Mouse (Mus musculus) gastrocnemius, postnatal 10 days (tissue): ENCODE data around the gene Rpl28. TPM values are rescaled to one million over a fixed set of nuclear protein-coding genes. Genes with fewer than 3 reads are reported as not detected.
"Not testable (repeated sequence)": the region's sequence is repeated elsewhere in the genome, so short reads cannot be mapped to it uniquely, and the experiment has no call there.

Source experiments
- DNase-seq: peaks from one replicate; pipeline ENCODE4 v3.0.0; 2021; ENCODE audit warnings: mixed read lengths
- total RNA-seq, 2 experiments: library from RNA; stranded (reverse); gene quantifications; 2 replicates each; pipeline ENCODE4 v1.2.3; 2021

Rpl28 gene
- total RNA-seq, 2 experiments from 2014 or later = 796 to 873 TPM

DNA sequence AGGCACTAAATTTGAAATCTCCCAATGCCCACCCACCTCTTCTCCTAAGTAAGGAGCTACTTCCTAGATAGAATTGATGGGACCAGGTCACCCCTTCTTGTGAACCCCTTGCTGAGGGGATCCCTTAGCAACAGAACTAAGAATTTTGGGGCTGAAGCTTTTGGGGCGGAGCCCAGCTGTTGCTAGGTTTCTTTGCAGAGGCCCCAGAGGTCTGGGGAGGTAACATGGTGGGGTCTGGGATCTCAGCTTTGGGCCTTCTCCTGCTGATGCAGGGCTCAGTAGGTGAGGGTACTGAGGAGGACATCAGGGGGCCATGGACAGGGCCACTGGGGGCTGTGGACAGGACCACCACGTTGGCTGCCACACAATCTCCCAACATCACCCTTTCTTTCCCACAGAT, 9.9 kb upstream of the Rpl28 start, which contains the start of the genes Il11 and Tmem190:
Gene Il11 (minus strand): TSS at position 101 of the 400 bp plus-strand sequence.
Gene Tmem190 (plus strand): TSS at position 179 of the 400 bp plus-strand sequence.
- DNase-seq = no peak

- no peak for DNase-seq
Measured at GRCm38 (mm10) chr7:4783667-4784268, 8.9 kb upstream of the Rpl28 start.

DNA sequence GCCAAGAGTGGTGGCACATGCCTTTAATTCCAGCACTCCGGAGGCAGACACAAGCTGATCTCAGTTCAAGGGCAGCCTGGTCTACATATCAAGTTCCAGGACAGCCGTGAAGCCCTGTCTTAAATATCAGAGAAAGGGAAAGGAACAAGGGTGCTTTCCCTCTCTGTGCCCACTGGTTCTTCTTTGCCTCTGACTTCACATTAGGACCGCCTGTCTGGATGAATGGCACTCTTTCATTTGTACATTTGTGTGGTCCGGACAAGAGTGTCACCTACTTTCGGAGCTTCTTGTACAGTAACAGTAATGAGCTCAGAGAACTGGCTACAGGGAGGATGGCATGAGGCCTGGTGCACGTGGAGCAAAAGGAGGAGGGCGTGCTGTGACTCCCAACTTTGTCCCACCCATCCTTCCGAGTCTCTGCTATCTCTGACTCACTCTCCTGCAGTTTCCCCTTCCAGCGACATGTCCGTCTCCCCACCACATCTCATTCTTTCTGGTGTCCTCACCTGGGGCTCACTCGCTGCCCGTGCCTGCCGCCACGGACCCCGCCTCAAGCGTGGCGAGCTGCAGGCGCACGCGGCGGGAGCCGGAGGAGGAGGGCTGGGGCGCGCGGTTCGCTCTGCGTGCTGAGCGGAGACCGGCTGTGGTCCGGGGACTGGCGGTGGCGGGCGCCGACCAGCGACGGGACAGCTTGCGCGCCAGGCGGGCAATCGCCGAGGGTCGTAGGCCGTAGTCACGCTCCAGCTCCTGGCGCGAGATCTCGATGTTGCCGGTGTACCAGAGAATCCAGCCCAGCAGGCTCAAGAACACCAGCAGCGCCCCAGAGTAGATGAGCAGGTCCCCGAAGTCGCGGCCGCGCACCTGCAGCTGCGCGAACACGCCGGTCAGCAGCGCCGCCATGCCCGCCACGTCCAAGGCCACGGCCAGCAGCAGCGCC, 3.9 kb upstream of the Rpl28 start:
- peak; percentile 66 for DNase-seq

- DNase-seq = no peak
Measured at GRCm38 (mm10) chr7:4789436-4789935, 3.2 kb upstream of the Rpl28 start, which contains the start of gene Tmem238. TSS of gene Tmem238 (minus strand) at chr7:4789656.

DNA sequence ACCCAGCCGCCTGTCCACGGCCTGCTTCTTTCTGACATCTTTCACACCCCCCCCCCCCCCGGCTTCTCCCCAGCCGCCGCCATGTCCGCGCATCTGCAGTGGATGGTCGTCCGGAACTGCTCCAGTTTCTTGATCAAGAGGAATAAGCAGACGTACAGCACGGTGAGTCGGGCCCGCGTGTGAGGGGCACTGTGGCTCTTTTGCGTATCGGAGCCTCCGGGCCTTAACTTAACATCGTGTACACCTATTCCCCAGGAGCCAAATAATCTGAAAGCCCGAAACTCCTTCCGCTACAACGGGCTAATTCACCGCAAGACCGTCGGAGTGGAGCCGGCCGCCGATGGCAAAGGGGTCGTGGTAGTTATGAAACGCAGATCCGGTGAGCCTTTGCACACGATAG, 574 bp downstream of the Rpl28 start:
- not testable (repeated sequence) for DNase-seq

DNA sequence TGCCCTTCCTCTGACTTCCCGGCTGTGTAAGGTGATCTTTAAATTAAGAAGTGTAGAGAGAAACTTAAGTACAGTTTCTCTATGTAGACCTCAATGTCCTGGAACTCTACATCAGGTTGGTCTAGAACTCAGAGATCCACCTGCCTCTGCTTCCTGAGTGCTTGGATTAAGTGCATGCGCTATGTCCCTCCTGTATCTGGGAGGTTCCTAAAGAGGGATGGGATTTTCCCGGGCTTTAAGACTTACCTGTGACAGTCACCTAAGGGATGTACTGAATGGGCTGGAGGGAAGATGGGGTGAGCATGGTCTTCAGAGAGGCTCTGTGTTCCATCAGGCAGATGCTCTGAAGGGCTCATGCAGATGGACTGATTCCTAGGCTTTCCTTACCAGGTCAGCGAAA, 1.0 kb downstream of the Rpl28 start:
- no peak for DNase-seq

DNA sequence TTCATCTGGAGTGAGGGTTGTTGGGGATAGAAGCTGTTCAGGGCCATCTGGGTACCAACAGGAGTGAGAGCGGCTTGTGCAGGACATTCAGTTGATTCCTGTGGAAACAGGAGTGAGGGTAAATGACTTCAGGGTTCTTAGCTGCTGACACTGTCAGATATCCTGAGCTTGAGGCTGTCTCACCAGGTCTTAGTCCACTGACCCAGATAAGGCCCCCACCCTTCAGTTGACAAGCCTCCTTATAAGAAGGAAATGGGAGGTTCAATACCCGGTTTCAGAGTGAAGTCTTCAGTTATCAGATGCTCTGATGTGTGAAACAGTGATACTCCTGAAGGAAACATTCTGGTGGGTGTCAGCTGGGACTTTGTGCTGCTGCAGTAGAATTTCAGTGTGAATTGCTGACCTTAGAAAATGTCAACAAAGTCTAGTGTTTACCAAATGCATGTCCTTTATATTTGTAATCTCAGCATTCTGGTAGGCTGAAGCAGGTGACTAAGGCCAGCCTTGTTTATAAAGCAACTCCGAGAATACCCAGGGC, 2.0 kb downstream of the Rpl28 start:
- DNase-seq = no peak

GRCm38 (mm10) chr7:4795767-4796433, 3.2 kb downstream of the Rpl28 start:
- DNase-seq = no peak

DNA sequence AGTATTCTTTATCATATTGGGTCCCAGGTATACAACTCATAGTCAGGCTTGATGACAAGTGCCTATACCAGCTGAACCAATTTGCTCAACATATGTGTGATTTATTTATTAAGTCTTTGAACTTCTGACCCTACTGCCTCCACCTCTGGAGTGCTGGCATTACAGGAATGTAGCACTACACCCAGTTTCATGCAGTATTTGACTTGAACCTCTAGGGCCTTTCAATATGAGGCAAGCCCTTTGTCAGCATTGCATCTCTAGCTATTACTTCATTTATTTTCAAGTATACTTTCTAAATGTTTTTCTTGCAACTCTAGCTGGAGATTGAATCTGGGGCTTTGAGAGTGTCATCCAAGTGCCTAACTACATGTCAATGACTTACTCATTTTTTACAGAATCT, 9.6 kb downstream of the Rpl28 start:
- no peak for DNase-seq

DNA sequence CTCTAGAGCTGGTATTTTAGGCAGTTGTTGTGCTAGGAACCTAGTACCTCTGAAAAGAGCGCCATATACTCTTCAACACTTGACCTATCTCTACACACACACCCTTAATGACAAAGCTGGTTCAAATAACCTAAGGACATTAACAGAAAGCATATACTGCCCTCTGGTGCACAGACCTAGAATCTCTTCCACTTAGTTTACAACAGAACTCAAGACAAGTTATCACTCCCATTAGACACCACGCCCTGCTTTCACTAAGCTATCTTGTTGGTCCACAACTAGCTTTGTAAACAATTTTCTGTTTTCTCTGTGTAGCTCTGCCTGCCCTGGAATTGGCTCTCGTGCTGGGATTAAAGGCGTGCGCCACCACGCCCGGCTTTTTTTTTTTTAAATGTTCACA, 14.0 kb downstream of the Rpl28 start:
- DNase-seq = no peak

DNA sequence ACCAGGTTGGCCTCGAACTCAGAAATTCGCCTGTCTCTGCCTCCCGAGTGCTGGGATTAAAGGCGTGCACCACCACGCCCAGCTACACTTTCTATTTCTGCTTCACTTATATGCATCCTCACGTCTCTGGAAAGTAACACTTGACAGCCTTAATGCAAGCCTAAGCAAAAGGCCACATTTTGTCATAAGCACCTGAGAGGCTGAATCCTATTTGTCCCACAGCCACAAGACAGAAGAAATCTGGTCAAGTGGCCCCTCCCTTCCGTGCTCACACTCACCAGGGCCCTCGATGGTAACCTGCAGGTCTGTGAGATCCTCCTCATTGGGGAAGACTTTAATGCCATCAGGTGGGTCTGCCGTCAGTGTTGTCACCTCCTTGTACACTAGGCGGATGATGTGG, 18.5 kb downstream of the Rpl28 start:
- not testable (repeated sequence) for DNase-seq

- DNase-seq = no peak
Measured at GRCm38 (mm10) chr7:4811842-4812302, 19.2 kb downstream of the Rpl28 start.

DNA sequence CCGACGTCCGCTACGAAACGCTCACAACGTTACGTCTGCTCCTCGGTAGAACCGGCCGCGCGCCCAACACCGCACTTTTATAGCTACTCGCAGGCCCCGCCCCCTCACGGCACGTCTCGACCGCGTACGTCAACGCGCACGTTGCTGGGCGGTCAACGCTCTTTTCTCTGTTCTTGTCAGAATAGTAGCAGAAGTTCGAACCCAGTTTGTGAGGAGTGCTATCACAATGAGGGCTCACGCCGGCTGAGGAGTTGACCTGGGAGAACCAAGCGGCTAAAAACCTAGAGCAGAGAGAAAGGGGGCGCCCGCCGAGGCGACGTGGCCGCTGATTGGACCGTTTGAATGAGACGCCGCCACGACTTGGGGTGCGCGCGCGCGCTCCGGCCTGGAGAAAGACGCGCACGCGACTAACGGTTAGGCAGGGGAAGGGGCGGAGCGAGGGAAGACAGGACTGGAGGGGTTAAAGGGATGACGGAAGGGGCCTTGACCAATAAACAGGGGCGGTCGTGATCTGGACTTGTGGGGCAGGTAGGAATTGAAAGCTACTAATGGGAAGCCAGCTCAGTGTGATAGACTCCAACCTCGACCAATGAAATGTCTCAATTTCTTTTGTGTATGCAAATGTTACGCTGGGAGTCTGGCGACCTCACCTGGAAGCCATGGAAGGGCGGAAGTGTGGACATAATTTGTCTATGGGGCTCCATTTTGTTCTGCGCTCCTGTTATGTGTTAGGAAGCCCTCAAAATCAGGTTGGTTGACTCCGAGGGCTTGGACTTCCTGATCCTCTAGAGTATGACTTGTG, 19.8 kb downstream of the Rpl28 start, which contains the start of gene Ube2s:
Gene Ube2s (minus strand): TSS at position 288 of the 802 bp plus-strand sequence.
- DNase-seq = peak; percentile 97

- no peak for DNase-seq
Measured at GRCm38 (mm10) chr7:4813105-4813791, 20.6 kb downstream of the Rpl28 start.

DNA sequence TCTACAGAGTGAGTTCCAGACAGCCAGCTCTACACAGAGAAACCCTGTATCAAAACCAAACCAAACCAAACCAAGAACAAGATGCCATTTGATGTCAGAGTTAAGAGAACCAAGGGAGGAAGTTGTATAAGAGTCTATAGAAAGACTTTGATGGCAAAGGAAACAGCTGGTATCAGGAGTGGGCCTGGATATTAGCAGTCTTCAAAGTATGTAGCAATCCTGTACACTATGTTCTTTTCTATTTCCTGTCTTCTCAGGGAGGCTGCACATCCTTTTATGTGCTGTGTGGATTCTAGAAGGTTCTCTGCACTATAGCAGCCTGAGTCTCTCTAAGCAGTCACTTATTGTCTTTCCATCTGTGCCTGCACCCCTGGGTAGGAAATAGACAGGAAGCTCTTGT, 23.9 kb downstream of the Rpl28 start:
- no peak for DNase-seq

GRCm38 (mm10) chr7:4820925-4821324, 28.3 kb downstream of the Rpl28 start:
- not testable (repeated sequence) for DNase-seq

DNA sequence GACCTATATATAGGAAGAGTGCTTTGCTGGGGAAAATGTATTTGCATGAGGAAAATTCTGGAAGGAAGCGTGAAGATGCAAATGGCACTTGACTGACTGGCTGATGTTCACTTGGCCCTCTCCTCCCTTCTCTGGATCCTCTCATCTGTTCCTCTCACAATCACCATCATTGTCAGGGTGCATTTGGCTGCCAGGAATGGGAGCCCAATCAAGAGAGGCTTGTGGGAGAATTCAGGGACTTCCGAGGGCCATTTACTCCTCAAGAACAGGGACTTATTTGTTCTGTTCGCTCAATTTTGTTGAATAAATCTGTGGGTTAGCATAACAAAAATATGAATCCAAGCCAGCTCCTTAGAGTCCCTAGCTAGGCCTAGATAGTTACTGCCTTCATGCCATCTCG, 29.0 kb downstream of the Rpl28 start:
- no peak for DNase-seq

DNA sequence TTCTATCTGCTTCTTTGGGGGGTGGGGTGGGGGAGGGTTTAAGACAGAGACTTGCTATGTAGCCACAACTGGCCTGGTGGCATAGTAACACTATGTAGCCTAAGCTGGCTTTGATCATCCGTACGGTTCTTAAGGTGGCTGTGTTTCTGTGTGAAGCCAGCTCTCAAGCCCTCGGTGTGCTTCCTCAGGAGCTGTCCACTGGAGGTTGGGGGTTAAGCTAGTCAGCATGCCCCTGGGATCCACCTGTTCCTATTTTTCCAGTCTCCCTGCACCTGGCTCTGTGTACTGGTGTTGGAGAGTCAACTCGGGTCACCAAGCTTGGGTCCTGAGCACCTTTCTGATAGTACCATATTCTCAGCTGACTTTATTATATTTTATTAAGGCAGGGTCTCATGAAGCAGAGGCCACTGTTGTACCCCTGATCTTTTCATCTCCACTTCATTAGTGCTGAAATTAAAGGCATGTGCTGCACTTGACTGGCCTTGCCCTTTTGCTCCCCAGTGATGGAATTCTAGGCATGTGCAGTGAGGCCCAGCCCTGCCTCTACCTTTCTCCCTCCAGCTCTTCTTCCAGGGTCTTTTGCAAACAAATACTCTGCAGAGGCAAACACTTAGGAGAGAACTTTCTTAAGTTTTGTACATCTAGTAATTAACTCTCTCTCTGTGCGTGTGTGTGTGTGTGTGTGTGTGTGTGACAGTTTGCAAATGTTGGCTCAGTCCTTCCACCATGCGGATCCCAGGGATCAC, 29.7 kb downstream of the Rpl28 start:
- DNase-seq = no peak

- no peak for DNase-seq
Measured at GRCm38 (mm10) chr7:4825365-4825764, 32.7 kb downstream of the Rpl28 start.

DNA sequence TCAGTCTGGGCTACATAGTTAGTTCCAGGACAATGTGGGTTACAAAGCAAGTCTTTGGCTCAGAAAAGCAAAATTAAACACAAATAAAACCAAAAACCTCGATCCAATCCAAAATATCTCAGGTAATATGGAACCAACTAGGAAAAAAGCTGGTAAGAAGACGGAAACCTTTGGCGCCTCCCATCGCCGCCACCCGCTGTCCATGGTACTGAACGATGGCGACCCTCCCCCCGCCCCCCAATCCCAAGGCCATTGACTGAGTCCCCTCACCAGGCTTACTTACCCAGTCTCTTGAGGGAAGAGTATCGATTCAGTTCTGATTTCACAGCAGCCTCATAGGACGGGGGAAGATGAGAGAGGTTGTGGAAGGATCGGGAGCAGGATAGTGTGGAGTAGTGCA, 37.8 kb downstream of the Rpl28 start:
- no peak for DNase-seq
